Mouse (Mus musculus) forebrain, embryonic 14.5 days (tissue): ENCODE measurements around the gene Pcnx2. TPM values are rescaled to one million over a fixed set of nuclear protein-coding genes. Genes with fewer than 3 reads are reported as not detected.

Experiments
- ATAC-seq: fragments of 200-750 bp; cut with Nextera tagmentation; 2 replicates; pipeline ENCODE4 v1.8.0; 2017; ENCODE audit warnings: mild to moderate bottlenecking, moderate library complexity
- DNase-seq: peaks from one replicate; pipeline ENCODE4 v3.0.0-alpha.2; 2015; ENCODE audit warnings: low spot score
- H3K27ac ChIP-seq: fragments of 300-500 bp; sonication (generic); 2 replicates; pipeline ENCODE4 v1.5.1; 2014; ENCODE audit warnings: low read depth, mild to moderate bottlenecking, control low read depth, low read length, moderate library complexity
- H3K27me3 ChIP-seq: fragments of 300-500 bp; sonication (generic); replicated peaks from 2 replicates; pipeline ENCODE4 v1.6.1; 2014; ENCODE audit warnings: low read length, control low read depth, mixed read lengths; ENCODE audit not compliant: control insufficient read depth, insufficient read depth
- H3K36me3 ChIP-seq: fragments of 300-500 bp; sonication (generic); 2 replicates; pipeline ENCODE4 v1.6.1; 2014; ENCODE audit warnings: low read length, control low read depth; ENCODE audit not compliant: control insufficient read depth, insufficient read depth
- H3K4me1 ChIP-seq: fragments of 300-500 bp; sonication (generic); 2 replicates; pipeline ENCODE4 v1.6.1; 2014; ENCODE audit warnings: antibody characterized with exemption, low read length, control low read depth; ENCODE audit not compliant: control insufficient read depth, insufficient read depth
- H3K4me2 ChIP-seq: fragments of 300-500 bp; sonication (generic); 2 replicates; pipeline ENCODE4 v1.6.1; 2014; ENCODE audit warnings: mild to moderate bottlenecking, control low read depth, low read length
- H3K4me3 ChIP-seq: fragments of 300-500 bp; sonication (generic); 2 replicates; pipeline ENCODE4 v1.5.1; 2014; ENCODE audit warnings: low read depth, low read length, control low read depth
- H3K9ac ChIP-seq: fragments of 300-500 bp; sonication (generic); 2 replicates; pipeline ENCODE4 v1.6.1; 2014; ENCODE audit warnings: mild to moderate bottlenecking, low read length, control low read depth, moderate library complexity
- H3K9me3 ChIP-seq: fragments of 300-500 bp; sonication (generic); replicated peaks from 2 replicates; pipeline ENCODE4 v1.6.1; 2016; ENCODE audit warnings: low read length, control low read depth, mixed read lengths; ENCODE audit not compliant: control insufficient read depth
- WGBS: fragments of 180-500 bp; shearing (Covaris S2); extraction: QIAGEN DNeasy Blood & Tissue Kit; methylation state at CpG from one replicate; pipeline ENCODE4 v1.1.7; 2014; 5-methylcytosine and 5-hydroxymethylcytosine counted together
- polyA plus RNA-seq: library from polyadenylated mRNA; unstranded; fragments of >200 nt; fragmentation: Nextera tagmentation; extraction: Ambion mirVana; gene quantifications from 2 replicates; pipeline ENCODE4 v1.2.1, GENCODE M21; 2014

The Pcnx2 gene
- polyA plus RNA-seq, 1 experiment from 2014 or later: 2.6 TPM

DNA sequence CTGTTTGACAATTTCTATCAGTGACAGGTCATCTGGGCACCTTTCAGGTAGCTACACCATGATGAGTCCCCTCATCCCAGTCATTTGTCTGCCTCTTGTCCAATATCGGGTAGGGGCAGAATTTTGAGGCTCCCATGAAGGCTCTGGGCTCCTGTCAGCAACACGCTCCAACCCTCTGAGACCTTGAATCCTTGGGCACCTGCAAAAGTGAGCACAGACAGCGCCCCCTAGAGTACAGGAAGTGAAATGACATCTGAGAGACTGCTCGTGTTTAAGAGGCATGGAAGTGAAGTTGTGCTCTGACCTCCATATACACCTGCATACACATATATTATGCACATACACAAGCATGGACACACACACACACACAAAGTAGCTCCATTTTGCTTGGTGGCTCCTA, 179.2 kb downstream of the Pcnx2 start:
- 59% methylated on average over 4 of the region's 4 CpGs for WGBS
- no peak for ATAC-seq
- no peak for DNase-seq

DNA sequence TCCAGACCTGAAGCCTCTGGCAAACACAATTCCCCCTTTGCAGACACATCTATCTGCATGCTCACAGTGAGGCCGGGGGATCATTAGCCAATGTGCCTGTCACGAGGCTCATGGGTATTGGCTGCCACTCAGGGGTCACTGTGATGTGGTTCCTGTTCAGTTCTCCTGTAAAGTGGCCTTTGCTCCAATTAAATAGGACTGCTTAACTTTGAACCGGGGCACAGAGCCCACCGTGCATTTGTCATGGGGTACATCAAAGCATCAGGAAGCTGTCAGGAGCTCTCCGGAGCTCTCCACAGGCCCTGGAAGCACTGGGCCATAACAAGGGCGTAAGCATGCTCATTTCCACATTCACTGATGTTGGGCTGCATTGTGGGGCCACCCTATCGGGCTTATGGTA, 181.5 kb downstream of the Pcnx2 start:
- Histone ChIP-seq H3K4me1 (no peaks in the 10 kb centered on the region), H3K27me3 (no peaks in the 10 kb centered on the region), H3K9ac (no peak overlapping the region), H3K9me3 (no peaks in the 10 kb centered on the region), H3K36me3 (no peaks in the 10 kb centered on the region), H3K27ac (no peak overlapping the region), H3K4me2 (no peak overlapping the region), H3K4me3 (no peak overlapping the region)
- DNase-seq (peak; percentile 30), ATAC-seq (0 out of 2 replicates have a peak, but pooled peaks have one; percentile 32)
- 36% methylated on average over 7 of the region's 7 CpGs for WGBS

More for the DNA sequence above, 179.2 kb downstream of the Pcnx2 start:
- H3K36me3 ChIP-seq: no peaks in the 10 kb centered on the region
- H3K4me1 ChIP-seq: no peaks in the 10 kb centered on the region
- no peaks in the 10 kb centered on the region for H3K27me3 ChIP-seq
- H3K9me3 ChIP-seq: no peaks in the 10 kb centered on the region
- H3K9ac ChIP-seq: no peak overlapping the region
- no peak overlapping the region for H3K4me3 ChIP-seq
- no peak overlapping the region for H3K27ac ChIP-seq
- no peak overlapping the region for H3K4me2 ChIP-seq

DNA sequence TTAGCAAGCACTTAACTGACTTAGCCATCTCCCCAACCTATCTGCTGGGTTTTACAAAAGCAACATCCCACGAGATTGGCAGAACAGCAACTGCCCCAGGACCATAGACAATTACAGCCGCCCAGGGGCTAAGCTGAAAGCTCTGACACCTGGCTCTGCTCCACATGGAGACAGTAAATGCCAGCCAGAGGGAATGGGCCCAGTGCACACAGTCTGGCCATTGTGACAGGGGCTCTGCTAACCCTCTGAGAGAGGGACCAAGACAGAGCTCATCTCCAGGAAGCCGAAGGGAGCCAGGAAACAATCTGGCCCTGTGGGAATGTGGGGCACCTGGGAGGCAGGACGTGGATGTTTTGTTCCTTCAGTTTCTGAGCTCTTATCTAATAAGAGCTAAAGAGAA, 181.9 kb downstream of the Pcnx2 start:
- WGBS: 42% methylated on average over 4 of the region's 4 CpGs
- no peak for ATAC-seq
- no peaks in the 10 kb centered on the region for H3K36me3 ChIP-seq

DNA sequence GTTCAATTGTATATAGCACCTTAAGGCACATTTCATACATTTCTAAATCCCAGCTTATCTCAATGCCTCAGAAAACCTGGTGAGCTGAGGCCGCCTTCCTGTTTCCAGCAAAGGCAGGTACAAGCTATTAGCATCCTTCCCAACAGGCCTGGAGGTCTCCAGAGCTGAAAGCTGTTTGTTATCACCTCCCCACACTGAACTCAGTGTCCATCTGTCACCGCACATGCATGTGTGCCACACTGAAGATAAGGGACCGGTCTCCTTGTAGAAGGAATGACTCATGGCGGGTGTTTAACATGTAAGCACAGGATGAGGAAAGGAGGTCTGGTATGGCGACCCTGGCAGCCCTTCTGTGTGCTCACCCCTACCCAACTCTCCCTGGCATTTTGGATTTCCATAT, 186.6 kb downstream of the Pcnx2 start:
- Histone ChIP-seq H3K36me3 (no peaks in the 10 kb centered on the region), H3K9me3 (no peaks in the 10 kb centered on the region), H3K27me3 (no peaks in the 10 kb centered on the region), H3K4me1 (no peaks in the 10 kb centered on the region), H3K27ac (no peak overlapping the region), H3K4me3 (no peak overlapping the region), H3K4me2 (no peak overlapping the region), H3K9ac (no peak overlapping the region)
- no peak for DNase-seq
- ATAC-seq: no peak
- WGBS: 88% methylated on average over 5 of the region's 5 CpGs

More for the DNA sequence above, 181.9 kb downstream of the Pcnx2 start:
- Histone ChIP-seq H3K27ac (no peak overlapping the region), H3K4me2 (no peak overlapping the region), H3K9ac (no peak overlapping the region), H3K27me3 (no peaks in the 10 kb centered on the region), H3K9me3 (no peaks in the 10 kb centered on the region), H3K4me1 (no peaks in the 10 kb centered on the region), H3K4me3 (no peak overlapping the region)
- DNase-seq: peak; percentile 26

DNA sequence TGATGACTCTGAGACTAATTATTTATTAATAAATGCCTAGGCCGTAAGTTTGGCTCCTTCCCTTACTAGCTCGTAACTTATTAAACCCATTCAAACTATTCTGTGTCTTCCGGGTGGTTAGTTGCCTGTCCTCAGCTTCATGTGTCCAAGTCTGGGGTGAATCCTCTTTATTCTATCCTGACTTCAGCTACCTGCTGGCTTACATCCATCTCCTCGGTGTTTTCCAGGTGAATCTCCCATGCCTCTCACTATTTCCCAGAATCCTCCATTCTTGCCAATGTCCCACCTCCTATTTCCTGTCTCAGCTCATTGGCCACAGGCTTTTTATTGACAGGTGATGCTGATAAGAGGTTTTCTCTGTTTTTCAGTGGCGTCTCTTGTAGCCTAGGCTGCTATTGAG, 188.9 kb downstream of the Pcnx2 start:
- 88% methylated on average over 5 of the region's 5 CpGs for WGBS
- Histone ChIP-seq H3K36me3 (no peaks in the 10 kb centered on the region), H3K4me2 (no peak overlapping the region), H3K9ac (no peak overlapping the region), H3K27ac (no peak overlapping the region), H3K27me3 (no peaks in the 10 kb centered on the region), H3K4me1 (no peaks in the 10 kb centered on the region), H3K4me3 (no peak overlapping the region), H3K9me3 (no peaks in the 10 kb centered on the region)
- DNase-seq (no peak), ATAC-seq (no peak)

DNA sequence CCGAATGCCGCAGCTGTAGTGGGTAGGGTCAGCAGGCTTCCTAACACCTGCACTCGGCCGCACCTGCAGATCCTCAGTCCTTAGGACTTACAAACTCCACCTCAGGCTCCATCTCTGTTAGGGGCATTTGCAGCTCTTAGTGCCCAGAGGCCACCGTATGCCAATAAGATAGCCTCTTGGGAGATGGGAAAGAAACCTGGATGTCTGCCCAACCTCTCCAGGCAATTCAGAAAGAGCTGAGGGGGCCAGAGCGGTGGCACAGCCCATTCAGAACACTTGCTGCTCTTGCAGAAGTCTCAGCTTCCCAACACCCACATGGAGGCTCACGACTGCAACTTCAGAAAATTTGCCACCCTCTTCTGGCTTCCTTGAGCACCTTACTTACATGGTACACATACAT, 192.3 kb downstream of the Pcnx2 start:
- Histone ChIP-seq H3K9ac (no peak overlapping the region), H3K27ac (no peak overlapping the region), H3K4me2 (no peak overlapping the region), H3K4me1 (peaks cover 4% of the 10 kb centered on the region; the same call in 1 of the 2 replicates), H3K27me3 (no peaks in the 10 kb centered on the region), H3K4me3 (no peak overlapping the region), H3K9me3 (no peaks in the 10 kb centered on the region), H3K36me3 (no peaks in the 10 kb centered on the region)
- 70% methylated on average over 7 of the region's 7 CpGs for WGBS
- no peak for ATAC-seq
- no peak for DNase-seq

DNA sequence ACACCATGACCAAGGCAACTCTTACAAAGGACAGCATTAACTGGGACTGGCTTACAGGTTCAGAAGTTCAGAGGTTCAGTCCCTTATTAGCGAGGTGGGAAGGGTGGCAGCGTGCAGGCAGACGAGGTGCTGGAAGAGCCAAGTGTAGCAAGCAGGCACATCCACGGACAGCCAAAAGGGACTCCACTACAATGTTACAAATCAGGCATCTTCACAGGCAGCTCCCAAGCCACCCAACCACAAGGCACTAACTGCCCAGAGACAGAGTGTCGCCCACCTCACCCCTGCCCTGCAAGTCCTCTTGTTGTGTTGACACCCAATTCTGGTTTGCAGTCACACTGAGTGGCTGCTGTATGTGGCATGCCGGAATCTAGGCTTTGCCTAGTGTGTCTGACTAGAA, 193.7 kb downstream of the Pcnx2 start:
- WGBS: 85% methylated on average over 6 of the region's 6 CpGs
- Histone ChIP-seq H3K4me3 (no peak overlapping the region), H3K4me1 (peaks cover 4% of the 10 kb centered on the region; the same call in 1 of the 2 replicates), H3K9me3 (no peaks in the 10 kb centered on the region), H3K27me3 (no peaks in the 10 kb centered on the region), H3K36me3 (no peaks in the 10 kb centered on the region), H3K27ac (no peak overlapping the region), H3K4me2 (no peak overlapping the region), H3K9ac (no peak overlapping the region)
- ATAC-seq (no peak), DNase-seq (no peak)

DNA sequence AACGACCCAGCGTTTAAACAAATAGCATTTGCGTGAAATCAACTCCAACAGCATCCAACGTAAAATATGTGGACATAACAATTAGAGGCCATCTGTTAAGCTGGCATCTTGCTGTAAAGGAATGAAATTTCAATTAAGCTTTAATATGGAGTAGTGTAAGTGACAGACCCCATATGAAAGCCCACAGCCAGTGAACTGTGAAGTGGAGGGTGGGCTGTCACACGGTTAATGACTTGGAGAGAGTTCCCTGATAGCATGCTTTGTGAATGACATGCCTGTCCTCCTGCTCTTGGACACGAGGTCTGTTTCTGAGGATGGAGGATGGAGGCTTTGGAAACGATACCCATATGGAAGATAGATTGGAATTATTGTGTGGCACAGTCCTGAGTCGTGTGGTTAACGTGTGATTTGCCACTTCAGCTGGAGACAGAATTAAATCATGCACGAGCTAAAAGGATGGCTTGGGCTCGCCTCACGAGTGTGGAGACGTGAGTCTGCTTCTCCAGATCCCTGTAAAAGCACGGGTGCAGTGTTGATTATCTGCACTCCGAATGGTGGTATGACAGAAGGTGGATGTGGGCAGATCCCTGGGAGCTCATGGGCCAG, 195.1 kb downstream of the Pcnx2 start:
- Histone ChIP-seq H3K27ac (no peak overlapping the region; the same call in 1 of the 2 replicates), H3K9me3 (no peaks in the 10 kb centered on the region), H3K36me3 (no peaks in the 10 kb centered on the region), H3K4me3 (no peak overlapping the region), H3K4me1 (peaks cover 4% of the 10 kb centered on the region; the same call in 1 of the 2 replicates), H3K9ac (no peak overlapping the region), H3K4me2 (no peak overlapping the region), H3K27me3 (no peaks in the 10 kb centered on the region)
- WGBS: 43% methylated on average over 15 of the region's 15 CpGs
- DNase-seq (peak; percentile 79), ATAC-seq (peak; percentile 88)
